Mouse (Mus musculus): ENCODE measurements around the gene Pard6b. TPM values are rescaled to one million over a fixed set of nuclear protein-coding genes. Genes with fewer than 3 reads are reported as not detected.

Pard6b gene
- polyA plus RNA-seq, 1 experiment: 10.3 TPM

DNA sequence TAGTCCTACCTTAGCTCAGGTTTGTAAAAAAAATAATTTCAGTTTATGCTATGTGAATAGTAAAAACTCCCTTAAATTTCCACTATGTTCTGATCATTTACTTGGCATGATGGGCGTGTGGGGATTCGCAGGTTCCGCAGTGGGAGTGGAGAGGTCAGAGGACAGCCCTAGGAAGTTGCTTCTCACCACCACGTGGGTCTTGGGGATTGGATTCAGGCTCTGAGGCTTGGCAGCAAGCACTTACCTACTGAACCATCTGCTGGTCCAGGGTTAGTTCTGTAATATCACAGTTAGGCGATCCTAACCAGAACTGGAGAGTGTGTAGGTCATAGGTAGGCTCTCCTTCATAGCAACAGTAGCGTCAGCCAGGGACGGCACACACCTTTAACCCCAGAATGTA is 3.4 kb downstream of the Pard6b start:
- no peak for TF ChIP-seq POLR2A (IDR thresholded peaks at IDR 0.05; ENCODE audit: borderline replicate concordance, extremely low read depth, insufficient read depth, insufficient read length, poor library complexity, severe bottlenecking)
- no peak for TF ChIP-seq CTCF (IDR thresholded peaks at IDR 0.05; ENCODE audit: borderline replicate concordance, extremely low read depth, insufficient read depth, insufficient read length)
- no peak for DNase-seq (ENCODE audit: low read depth)

DNA sequence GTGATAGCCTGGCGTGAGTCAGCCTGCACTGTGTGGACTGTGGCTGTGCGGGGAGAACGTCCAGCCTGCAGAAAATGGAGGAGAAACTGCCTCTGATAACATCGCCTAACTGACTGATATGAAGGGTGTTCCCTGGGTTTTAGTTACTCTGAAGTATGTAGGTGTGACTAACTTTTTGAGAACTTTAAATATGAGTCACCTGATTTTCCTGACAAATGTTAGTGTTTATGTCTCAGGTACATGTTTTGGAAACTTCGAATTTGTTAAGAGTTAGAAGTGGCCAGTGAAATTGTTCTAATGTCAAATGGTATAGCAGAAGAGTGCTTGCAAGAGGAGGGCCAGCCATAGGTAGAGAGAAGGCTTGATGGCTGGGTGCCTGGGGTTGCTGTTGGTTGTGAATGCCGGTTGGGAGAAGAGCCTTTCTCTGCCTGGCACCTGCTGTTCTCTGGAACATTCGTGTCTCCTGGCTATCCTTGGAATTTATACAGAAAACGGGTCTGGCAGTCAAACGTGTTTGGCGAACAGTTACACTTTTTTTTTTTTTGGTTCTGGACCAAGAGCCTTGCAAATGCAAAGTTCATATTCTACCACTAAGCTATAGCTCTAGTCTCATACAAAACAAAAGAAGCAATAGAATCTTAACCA is 4.9 kb downstream of the Pard6b start:
- peak; percentile 30 for DNase-seq (ENCODE audit: low read depth)
- TF ChIP-seq POLR2A (IDR thresholded peaks at IDR 0.05; ENCODE audit: borderline replicate concordance, extremely low read depth, insufficient read depth, insufficient read length, poor library complexity, severe bottlenecking): no peak

DNA sequence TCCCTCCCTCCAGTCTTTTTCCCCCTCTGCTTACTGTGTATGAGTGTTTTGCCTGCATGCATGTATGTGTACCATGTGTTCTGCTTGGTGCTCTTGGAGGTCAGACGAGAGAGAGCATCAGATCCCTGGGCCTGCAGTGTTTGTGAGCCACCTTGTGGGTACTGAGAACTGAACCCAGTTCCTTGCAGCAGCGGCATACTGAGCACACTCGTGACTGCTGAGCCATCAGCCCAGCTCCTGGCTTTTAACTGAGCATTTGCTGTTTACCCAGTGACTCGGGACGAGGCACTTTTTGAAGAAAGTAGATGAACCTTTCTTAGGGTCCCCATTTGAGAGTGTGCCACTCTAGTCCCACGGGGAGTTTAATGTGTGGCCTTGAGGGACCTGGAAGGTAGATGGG is 5.5 kb downstream of the Pard6b start:
- DNase-seq (ENCODE audit: low read depth): no peak
- TF ChIP-seq CTCF (IDR thresholded peaks at IDR 0.05; ENCODE audit: borderline replicate concordance, extremely low read depth, insufficient read depth, insufficient read length) (no peak), POLR2A (IDR thresholded peaks at IDR 0.05; ENCODE audit: borderline replicate concordance, extremely low read depth, insufficient read depth, insufficient read length, poor library complexity, severe bottlenecking) (no peak)

DNA sequence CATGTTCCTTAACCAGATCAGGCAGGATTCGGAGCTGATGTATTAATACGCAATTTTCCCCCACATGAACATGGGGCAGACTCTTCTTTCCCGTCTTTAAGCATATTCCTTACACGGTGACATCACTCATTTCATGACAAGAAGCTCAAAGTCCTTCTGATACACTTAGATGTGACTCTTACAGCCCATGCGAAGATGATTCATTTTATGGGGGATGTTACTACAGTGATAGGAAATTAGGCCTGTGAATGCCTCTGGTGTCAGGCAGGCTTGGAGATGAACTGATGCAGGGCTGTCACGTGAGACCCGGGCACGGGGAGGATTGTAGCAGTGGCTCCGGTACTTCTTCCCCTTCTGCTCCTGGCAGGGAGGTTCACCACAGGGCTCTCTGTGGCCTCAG is 6.0 kb downstream of the Pard6b start:
- no peak for DNase-seq (ENCODE audit: low read depth)
- TF ChIP-seq CTCF (IDR thresholded peaks at IDR 0.05; ENCODE audit: borderline replicate concordance, extremely low read depth, insufficient read depth, insufficient read length): no peak
- no peak for TF ChIP-seq POLR2A (IDR thresholded peaks at IDR 0.05; ENCODE audit: borderline replicate concordance, extremely low read depth, insufficient read depth, insufficient read length, poor library complexity, severe bottlenecking)

DNA sequence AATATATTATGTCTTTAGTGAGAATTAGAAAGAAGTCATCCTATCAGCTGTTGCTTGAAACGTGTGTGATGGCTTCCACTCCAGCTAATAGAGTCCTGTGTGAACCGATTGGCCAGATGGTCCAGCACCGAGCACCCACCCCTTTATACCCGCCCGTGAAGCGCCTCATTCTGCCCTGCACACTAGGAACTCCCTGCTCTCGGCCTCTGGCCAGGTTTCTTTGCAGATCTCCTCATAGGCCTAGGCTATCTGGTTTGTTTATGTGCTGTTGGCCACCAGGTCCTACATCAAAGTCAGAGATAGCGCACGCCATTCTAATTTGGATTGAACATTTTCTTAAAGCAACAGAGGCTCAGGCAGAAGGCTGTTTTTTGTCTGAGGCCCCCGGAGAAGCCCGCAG is 10.8 kb downstream of the Pard6b start:
- DNase-seq (ENCODE audit: low read depth): no peak
- TF ChIP-seq CTCF (IDR thresholded peaks at IDR 0.05; ENCODE audit: borderline replicate concordance, extremely low read depth, insufficient read depth, insufficient read length) (no peak), POLR2A (IDR thresholded peaks at IDR 0.05; ENCODE audit: borderline replicate concordance, extremely low read depth, insufficient read depth, insufficient read length, poor library complexity, severe bottlenecking) (no peak)

DNA sequence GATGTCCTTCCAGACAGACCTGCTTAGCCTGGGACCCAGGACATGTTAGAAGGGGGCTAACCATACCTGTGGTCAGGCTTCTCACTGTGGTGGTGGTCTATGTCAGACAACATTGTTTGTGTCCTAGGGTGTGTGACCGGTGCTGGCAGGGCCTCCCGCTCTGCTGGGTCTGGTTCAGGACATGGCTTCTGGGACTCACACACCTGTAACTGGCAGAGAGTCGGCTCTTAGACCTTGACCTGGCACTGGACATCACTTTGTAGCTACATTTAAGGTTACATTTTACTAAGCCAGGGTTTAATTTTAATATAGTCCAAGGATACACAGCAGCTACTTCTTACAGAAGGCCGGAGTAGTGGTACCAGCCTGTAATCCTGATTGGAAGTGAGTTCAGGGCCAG is 12.3 kb downstream of the Pard6b start:
- no peak for DNase-seq (ENCODE audit: low read depth)
- TF ChIP-seq CTCF (IDR thresholded peaks at IDR 0.05; ENCODE audit: borderline replicate concordance, extremely low read depth, insufficient read depth, insufficient read length) (no peak), POLR2A (IDR thresholded peaks at IDR 0.05; ENCODE audit: borderline replicate concordance, extremely low read depth, insufficient read depth, insufficient read length, poor library complexity, severe bottlenecking) (no peak)

DNA sequence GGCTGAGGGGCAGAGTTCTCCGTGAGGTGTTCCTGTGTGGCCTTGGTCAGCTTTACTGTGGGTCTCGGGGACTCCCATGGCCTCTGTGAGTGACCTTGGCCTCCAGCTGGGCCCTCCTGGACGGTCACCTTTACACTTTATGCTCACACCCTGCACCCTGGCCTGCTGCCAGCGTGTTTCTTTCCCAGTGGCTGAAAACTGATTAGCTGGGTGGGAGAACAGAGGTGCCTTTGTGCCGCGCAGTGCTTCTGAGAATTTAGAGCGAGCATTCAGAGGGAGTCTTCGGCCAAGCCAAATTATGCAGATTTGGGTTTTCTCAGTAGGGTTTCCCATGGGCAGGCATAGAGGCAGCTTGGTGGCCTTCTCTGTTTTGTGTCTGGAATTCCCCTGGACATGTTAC is 14.3 kb downstream of the Pard6b start:
- peak; percentile 92 for DNase-seq (ENCODE audit: low read depth)
- TF ChIP-seq POLR2A (IDR thresholded peaks at IDR 0.05; ENCODE audit: borderline replicate concordance, extremely low read depth, insufficient read depth, insufficient read length, poor library complexity, severe bottlenecking) (no peak), CTCF (IDR thresholded peaks at IDR 0.05; ENCODE audit: borderline replicate concordance, extremely low read depth, insufficient read depth, insufficient read length) (no peak)

DNA sequence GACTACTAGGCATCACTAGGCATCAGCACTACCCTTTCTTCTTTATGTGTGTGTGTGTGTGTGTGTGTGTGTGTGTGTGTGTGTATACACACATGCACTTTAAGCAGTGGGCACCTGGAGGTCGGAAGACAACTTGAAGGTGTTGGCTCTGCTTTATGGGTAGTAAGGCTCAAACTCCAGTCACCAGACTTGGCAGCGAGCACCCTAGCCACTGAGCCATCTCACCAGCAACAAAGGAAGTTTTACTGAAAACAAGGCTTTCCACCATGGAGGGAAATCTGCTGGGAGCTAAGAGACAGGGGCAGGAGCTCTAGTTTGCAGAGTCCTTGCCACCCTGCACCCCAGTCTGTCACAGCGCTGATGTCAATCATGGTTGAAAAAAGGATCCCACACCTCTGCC is 15.7 kb downstream of the Pard6b start:
- no peak for TF ChIP-seq CTCF (IDR thresholded peaks at IDR 0.05; ENCODE audit: borderline replicate concordance, extremely low read depth, insufficient read depth, insufficient read length)
- no peak for TF ChIP-seq POLR2A (IDR thresholded peaks at IDR 0.05; ENCODE audit: borderline replicate concordance, extremely low read depth, insufficient read depth, insufficient read length, poor library complexity, severe bottlenecking)
- DNase-seq (ENCODE audit: low read depth): no peak

DNA sequence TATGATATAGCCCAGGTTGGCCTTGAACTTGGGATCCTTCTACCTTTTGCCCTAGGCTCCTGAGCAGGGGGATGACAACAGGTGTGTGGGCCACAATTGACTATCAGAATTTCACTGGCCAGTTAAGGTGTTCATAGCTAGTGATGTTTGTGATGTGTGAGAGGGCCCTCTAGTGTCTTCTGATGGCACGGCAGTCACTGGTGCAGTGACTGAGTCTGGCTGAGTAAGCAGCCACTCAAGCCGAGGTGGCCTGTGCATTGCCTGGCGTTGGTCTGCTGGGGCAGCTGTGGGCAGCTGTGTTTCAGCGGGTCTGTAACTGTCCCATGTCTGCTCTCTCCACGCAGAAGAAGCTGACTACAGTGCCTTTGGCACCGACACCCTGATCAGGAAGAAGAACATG is 17.2 kb downstream of the Pard6b start:
- TF ChIP-seq POLR2A (IDR thresholded peaks at IDR 0.05; ENCODE audit: borderline replicate concordance, extremely low read depth, insufficient read depth, insufficient read length, poor library complexity, severe bottlenecking) (no peak), CTCF (IDR thresholded peaks at IDR 0.05; ENCODE audit: borderline replicate concordance, extremely low read depth, insufficient read depth, insufficient read length) (peak; percentile 63; the same call in 1 of the 2 replicates)
- DNase-seq (ENCODE audit: low read depth): peak; percentile 64

DNA sequence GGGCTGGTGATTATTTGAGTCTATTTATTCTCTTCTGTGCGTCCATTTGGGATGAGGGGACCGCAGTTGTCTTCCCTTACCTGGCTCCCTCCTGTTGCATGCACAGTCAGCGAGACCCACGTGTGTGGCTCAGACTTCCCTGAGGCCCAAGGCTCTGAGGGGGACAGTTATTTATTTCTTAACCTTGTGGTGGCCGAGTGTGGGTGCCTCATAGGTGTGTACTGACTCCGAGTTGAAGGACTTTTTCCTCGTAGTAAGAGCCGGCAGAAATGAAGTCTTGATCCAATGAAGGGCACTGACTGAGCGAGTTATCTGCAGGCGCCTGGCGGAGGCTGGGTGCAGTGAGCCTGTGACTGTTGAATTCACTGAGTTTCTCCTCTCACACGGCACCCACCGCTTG is 19.2 kb downstream of the Pard6b start:
- TF ChIP-seq CTCF (IDR thresholded peaks at IDR 0.05; ENCODE audit: borderline replicate concordance, extremely low read depth, insufficient read depth, insufficient read length) (no peak), POLR2A (IDR thresholded peaks at IDR 0.05; ENCODE audit: borderline replicate concordance, extremely low read depth, insufficient read depth, insufficient read length, poor library complexity, severe bottlenecking) (no peak)
- no peak for DNase-seq (ENCODE audit: low read depth)

DNA sequence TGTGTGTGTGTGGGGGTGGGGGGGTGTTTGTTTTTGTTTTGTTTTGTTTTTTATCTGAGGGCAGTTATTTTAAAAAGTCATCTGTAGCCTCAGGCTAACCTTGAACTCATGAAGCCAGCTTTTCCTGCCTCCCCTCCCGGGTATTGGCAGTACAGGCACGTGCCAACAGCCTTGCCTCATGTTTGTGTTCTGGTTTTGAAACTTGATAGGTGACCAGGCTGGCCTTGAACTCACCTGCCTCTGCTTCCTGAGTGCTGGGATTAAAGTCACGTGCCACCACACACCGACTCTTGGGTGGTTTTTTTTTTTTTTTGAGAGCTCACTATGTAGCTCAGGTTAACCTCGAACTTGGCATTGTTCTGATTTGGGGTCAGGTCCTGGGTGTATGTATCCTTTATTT is 21.0 kb downstream of the Pard6b start:
- TF ChIP-seq POLR2A (IDR thresholded peaks at IDR 0.05; ENCODE audit: borderline replicate concordance, extremely low read depth, insufficient read depth, insufficient read length, poor library complexity, severe bottlenecking): no peak
- TF ChIP-seq CTCF (IDR thresholded peaks at IDR 0.05; ENCODE audit: borderline replicate concordance, extremely low read depth, insufficient read depth, insufficient read length): no peak
- no peak for DNase-seq (ENCODE audit: low read depth)

DNA sequence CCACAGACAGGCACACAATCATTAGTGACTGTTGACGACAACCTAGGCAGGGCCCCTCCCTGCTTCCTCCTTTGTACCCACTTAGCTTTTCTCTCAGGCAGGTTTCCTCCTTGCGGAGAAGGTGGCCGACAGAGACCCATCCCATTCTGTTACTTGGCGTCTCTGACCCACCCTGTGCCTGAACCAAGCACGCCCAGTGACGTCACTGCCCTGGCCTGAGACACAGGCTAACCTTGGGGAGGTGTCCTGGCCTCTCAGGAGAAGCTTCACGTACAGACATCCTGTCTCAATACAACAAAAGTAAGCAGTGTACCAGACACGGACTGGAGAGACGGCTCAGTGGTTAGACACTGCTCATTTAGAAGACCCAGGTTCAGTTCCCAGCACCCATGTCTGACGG is 22.5 kb downstream of the Pard6b start:
- TF ChIP-seq CTCF (IDR thresholded peaks at IDR 0.05; ENCODE audit: borderline replicate concordance, extremely low read depth, insufficient read depth, insufficient read length) (no peak), POLR2A (IDR thresholded peaks at IDR 0.05; ENCODE audit: borderline replicate concordance, extremely low read depth, insufficient read depth, insufficient read length, poor library complexity, severe bottlenecking) (no peak)
- no peak for DNase-seq (ENCODE audit: low read depth)
